Mouse (Mus musculus): ENCODE results near the gene Lmf2.

Gene Lmf2

DNA sequence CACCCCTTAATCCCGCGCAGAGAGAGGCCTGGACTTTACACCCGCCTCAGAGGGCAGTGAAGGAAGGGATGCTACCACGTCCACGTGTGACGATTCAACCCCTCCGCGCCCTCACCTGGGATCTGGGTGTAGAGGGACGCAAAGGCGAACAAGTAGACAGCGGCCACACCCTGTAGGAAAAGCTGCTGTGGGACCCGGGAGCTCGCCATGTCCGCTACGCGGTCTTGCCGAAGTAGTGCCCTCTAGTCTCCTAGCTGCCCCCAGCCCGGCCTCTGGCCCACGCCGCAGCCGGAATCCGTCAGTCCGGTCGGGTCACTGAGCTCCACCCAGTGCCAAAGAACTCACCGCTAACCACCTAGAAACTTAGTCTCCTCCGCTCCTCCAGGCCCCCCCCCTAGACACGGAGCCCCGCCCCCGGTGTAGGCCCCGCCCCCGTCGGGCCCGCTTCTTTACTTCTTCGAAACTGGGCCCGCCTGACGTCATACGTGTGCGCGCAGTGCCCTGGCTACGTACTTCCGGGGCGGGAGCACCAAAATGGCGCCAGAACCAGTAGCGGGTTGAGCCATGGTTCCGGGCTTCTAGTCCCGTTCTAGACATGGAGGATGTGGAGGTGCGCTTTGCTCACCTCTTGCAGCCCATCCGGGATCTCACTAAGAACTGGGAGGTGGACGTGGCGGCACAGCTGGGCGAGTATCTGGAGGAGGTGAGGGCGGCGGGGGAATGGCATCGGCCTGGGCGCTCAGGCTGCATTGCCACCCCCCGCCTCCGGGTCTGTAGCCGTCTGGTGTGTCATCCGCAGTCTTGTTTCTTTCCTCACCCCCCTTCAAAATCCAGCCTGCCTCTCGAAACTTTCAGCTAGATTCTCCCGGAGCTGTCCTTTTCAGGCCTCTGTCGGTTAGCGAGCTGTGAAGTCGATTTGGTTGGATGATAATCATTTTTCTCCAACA lies at the start of gene Lmf2, which contains the start of gene Ncaph2:
TSS of gene Lmf2 (minus strand) at position 419 of the 947 bp plus-strand sequence.
TSS of gene Ncaph2 (plus strand) at position 479 of the 947 bp plus-strand sequence.
- in situ Hi-C loops (cut with MboI), result no loop called here

DNA sequence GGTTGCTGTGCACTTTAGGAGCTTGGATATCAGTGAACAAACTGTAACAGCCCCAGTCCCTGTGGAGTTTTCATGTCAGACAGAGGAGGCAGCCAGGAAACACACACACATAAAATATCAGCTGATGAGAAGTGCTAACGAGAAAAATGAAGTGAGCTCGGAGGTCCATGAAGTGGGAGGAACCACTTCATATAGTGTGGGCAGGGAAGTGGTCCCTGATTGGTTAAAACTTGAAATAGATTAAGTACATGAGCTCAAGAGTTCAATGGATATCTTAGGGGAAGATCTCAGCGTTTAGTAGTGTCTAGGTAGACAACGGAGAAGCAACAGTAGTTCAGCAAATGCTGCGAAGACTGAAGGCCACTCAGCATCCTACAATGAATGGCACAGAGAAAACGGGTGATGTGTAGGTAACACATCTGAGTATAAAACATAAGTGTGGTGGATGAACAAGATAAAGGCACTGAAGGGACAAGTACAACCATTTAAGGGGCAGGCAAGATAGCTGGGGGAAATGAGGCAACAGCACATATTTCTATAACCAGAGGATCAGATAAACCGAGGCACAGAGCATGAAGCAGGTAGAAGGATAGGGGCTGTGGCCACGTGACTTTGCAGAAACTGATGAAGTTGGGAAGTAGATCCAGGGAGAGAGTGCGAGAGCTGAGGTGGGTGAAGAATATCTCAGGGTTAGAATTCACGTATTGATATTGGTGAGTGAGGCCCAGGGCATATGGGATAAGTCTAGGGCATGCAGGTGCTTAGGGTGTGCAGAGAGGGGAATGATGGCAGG lies 49.6 kb upstream of the Lmf2 start:
- in situ Hi-C loops (cut with MboI), result no loop called here

- in situ Hi-C loops (cut with MboI), result no loop called here
Measured at GRCm38 (mm10) chr15:89402471-89402870, 47.0 kb upstream of the Lmf2 start.

GRCm38 (mm10) chr15:89399716-89400115 lies 44.3 kb upstream of the Lmf2 start:
- in situ Hi-C loops (cut with MboI), result no loop called here

DNA sequence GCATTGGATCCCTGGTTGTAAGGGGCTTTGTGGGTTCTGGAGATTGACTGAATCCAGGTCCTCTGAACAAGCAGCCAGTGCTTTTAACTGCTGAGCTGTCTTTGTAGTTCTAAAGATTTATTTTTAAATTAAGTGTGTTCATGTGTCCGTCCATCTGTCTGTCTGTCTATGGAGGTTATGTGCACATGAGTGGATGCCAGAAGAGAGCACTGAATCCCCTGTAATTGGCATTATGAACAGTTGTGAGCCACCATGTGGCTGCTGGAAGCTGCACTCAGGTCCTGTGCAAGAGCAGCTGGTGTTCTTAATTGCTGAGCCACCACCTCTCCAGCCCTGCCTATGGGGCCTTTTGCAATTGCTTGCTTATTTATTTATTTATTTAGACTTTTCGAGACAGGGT lies 42.7 kb upstream of the Lmf2 start:
- in situ Hi-C loops (cut with MboI), result no loop called here

GRCm38 (mm10) chr15:89396883-89397282 lies 41.4 kb upstream of the Lmf2 start:
- in situ Hi-C loops (cut with MboI), result no loop called here

DNA sequence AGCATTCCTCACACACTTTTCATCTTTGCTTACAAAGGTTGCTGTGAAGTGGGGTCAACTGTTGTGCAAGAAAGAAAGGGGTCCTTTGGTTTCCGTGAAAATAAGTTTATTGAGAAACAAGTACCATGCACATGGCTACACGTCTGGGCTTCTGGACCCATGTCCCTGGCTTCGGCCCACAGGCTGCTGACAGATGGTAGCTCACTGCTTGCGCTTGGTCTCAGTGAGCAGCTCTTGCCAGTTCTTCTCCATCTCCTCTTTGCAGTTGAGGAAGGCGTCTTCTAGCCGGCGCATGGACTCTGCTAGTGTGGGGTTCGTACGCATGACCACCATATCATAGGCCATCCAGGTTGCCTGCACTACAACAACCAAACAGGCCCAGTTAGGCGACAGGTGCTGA lies 34.6 kb upstream of the Lmf2 start:
- in situ Hi-C loops (cut with MboI), result no loop called here

DNA sequence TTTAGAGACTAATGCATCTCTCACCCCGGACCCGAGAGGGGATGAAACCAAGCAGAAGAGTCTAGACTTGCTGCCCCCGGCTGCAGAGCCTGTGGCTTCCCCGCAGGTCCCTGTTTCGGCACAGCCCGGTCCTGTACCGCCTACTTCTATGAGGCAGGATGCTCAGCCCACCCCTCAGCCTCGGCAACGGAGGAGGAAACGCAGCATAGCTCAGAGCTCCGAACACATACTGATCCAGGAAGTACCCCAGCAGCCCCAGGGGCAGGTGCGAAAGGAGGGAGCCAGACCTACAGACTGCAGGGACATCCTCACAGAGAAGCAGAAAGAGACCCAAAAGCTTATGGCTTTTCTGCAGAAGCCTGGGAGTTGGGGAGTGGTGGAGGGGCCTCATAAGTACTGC lies 31.7 kb upstream of the Lmf2 start:
- in situ Hi-C loops (cut with MboI), result no loop called here

DNA sequence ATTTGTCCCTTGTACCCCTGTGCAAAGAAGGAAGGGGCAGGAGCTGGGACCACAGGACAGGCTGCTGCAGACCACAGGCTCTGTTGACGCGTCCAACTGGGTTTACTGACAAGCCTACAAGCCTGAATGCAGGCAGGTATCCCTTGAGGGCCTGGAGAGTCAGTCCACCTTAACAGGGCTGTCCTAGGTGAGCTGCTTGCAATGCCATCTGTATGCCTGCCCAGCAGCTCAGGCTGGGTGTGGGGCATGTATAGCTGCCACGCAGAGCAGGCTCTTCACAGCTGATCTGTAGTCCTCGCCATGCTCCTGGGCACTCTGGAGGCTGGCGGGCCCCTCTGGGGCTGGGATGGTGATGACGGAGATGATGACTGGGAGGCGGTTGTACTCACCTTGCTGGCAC lies 29.2 kb upstream of the Lmf2 start, which contains the start of gene Klhdc7b:
TSS of gene Klhdc7b (plus strand) at position 301 of the 400 bp plus-strand sequence.
- in situ Hi-C loops (cut with MboI), result no loop called here

DNA sequence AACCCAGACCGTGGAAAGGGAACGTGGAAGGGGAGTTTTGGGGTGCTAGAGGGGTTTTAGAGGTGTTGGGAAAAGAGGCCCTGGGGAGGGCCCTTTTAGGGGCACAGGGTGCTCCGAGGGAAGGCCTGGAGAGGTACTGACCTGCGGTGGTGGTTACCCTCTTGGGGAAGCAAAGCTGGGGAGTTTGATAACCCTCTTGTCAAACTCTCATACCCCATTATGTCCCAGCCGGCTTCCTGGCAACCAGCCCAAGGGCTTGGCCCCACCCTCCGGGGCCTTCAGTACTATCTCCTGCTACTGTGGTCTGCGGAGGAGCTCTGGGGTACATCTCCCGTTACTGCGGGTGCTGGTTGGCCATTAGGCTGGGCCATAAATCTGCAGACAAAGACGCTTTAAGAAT lies 24.0 kb upstream of the Lmf2 start:
- in situ Hi-C loops (cut with MboI), result no loop called here

DNA sequence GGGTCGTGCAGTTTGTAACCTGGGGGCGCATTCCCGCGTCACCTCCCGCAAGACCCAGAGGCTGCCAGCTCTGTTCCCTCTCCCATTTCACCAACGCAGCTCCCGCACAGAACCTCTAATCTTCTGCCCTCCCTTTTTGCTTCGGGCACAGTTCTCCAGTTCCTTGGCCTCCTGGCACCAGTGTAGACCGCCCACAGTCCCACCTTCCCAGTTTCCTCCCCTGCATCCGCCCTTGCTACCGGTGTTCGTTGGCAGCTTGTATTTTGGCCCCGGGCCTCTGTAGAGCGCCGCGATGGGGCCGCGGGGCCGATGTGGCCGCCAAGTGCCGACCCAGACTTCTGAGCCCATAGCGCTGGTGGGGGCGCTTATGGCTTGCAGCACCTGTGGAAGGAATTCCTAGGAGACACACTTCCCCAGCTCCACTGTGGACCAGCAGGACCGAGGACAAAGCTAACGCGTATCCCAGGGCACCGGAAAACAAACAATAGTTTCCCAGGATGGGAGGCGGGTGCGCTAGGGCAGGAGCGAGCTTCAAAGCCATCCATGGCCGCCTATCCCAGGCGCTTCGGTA lies 23.5 kb upstream of the Lmf2 start, which contains the start of gene Odf3b:
TSS of gene Odf3b (minus strand) at position 452 of the 571 bp plus-strand sequence.
- in situ Hi-C loops (cut with MboI), result no loop called here

- in situ Hi-C loops (cut with MboI), result no loop called here
Measured at GRCm38 (mm10) chr15:89377938-89378828, 22.7 kb upstream of the Lmf2 start.

DNA sequence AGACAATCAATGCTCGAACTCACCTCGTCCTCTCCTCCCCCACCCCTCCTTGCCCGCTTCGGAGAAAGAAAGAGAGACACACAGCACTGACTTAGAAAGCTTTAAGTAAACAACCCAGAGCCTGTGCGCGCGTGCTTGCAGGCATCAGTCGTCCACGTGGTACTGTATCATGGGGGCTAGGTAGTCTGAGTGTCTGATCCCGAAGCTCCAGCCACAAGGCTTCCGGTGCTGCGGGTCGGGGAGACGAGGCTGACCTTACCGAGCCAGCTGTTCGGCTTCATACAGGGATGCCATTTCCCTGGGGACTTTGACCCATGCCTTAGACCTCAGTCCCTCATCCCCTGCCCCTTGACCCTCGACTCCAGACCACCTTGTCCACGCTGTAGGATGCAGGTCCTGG lies 21.9 kb upstream of the Lmf2 start:
- in situ Hi-C loops (cut with MboI), result no loop called here

DNA sequence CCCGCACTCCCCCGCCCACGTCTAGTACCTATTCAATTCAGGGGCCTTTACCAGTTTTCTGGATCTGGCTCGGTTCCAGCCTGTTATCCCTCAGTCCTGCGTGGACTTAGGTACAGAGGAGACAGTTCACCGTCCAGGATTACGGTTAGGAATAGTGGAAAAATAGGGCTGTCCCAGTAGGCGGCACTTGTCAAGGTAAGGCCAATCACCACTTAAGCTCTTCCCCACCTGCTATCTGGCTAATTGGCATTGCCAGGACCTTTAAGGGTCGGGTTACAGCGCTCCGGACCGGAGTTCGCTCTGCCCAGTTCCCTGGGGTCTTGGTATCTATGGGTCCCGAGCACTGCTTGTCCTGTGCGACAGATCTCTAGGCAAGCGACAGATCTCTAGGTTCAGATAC lies 21.5 kb upstream of the Lmf2 start, which contains the start of gene Tymp:
TSS of gene Tymp (minus strand) at position 83 of the 400 bp plus-strand sequence.
- in situ Hi-C loops (cut with MboI), result no loop called here

DNA sequence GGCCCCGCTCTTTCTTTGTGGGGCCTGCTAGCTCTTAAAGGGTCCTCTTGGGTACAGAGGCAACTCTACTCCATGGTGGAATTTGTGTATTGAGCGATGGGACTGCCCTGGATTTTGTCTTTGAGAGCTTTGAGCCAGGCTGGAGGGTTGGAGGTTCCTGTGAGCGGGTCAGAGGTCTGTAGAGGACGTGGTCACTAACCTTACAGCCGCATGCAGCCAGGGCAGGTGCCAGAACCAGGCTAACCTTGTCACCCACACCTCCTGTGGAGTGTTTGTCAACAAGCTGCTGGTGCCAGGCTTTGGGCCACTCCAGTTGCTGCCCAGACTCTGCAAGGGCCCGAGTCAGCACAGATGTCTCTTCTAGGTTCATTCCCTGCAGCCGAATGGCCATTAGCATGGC lies 20.6 kb upstream of the Lmf2 start:
- in situ Hi-C loops (cut with MboI), result no loop called here

GRCm38 (mm10) chr15:89374801-89375534 lies 19.5 kb upstream of the Lmf2 start:
- in situ Hi-C loops (cut with MboI), result no loop called here

- in situ Hi-C loops (cut with MboI), result no loop called here
Measured at GRCm38 (mm10) chr15:89374340-89374739, 18.9 kb upstream of the Lmf2 start.

DNA sequence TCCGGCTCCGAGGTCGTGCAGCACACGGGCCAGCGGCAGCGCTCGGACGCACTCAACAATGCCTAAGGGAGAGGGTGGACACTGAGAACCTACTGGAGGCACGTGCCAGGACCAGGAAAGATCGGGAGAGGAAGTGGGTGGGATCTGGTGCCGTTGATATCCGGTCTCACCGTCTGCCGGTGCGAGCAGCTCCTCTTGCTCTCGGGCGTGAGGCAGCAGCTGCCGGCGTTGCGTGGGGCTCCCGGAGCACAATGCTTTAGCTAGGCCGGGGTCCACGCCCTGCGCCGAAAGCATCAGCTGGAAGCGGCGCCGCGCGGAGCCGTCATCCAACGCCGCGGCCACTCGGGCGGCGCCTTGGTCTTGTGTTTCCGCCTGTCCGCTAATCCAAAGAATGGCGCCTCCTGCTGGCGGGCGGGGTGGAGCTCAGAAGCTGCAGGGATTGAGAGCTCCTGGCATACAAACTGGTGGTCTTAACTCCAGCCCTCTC lies 18.3 kb upstream of the Lmf2 start, which contains the start of gene Sco2:
TSS of gene Sco2 (minus strand) at position 85 of the 487 bp plus-strand sequence.
- in situ Hi-C loops (cut with MboI), result no loop called here

GRCm38 (mm10) chr15:89373027-89373761 lies 17.7 kb upstream of the Lmf2 start:
- in situ Hi-C loops (cut with MboI), result no loop called here
